Mouse (Mus musculus): ENCODE measurements around the gene Fam107a. TPM values are rescaled to one million over a fixed set of nuclear protein-coding genes. Genes with fewer than 3 reads are reported as not detected.

The Fam107a gene
- polyA plus RNA-seq, 1 experiment, result not detected

DNA sequence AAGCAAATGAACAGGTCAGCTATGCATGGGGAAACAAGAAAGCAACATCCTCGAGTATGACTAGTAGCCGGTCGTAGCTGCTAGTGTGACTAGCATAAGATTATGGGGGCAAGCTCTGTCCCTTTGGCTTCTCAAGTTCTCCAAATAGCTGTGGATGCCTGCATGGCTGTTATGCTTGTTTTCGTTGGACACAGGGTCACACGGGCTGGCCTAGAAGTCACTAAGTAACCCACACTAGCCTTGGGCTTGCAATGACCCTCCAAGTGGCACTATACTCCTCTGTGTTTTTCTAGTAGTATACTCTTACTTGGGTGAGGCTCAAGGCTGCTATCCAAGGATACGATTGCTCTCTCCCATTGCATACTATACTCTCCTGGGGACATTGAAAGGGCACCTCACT is 2.7 kb downstream of the Fam107a start:
- Histone ChIP-seq H3ac (ENCODE audit: control insufficient read depth, insufficient read length, low read depth) (no peak overlapping the region), H3K4me3 (ENCODE audit: insufficient read depth, poor library complexity, severe bottlenecking) (no peak overlapping the region), H3K27me3 (ENCODE audit: control insufficient read depth, insufficient read depth, insufficient read length) (peaks cover 8% of the 10 kb centered on the region), H3K79me3 (ENCODE audit: low read depth) (no peaks in the 10 kb centered on the region), H3K79me2 (ENCODE audit: control insufficient read depth, insufficient read depth) (no peaks in the 10 kb centered on the region), H3K36me3 (ENCODE audit: control insufficient read depth, insufficient read depth) (no peaks in the 10 kb centered on the region)
- no peak for TF ChIP-seq CTCF (IDR thresholded peaks at IDR 0.05; ENCODE audit: control insufficient read depth, insufficient read depth, insufficient read length)
- no peak for TF ChIP-seq CEBPB (IDR thresholded peaks at IDR 0.05; ENCODE audit: low read depth)
- TF ChIP-seq FOSL1 (IDR thresholded peaks at IDR 0.05; ENCODE audit: insufficient read depth, low read length, poor library complexity, severe bottlenecking), result no peak
- TF ChIP-seq USF1 (IDR thresholded peaks at IDR 0.05; ENCODE audit: low read depth), result no peak
- TF ChIP-seq MAX (IDR thresholded peaks at IDR 0.05), result no peak
- no peak for TF ChIP-seq MYOD1 (IDR thresholded peaks at IDR 0.05; ENCODE audit: control insufficient read depth, insufficient read length, low read depth)
- TF ChIP-seq MYOG (IDR thresholded peaks at IDR 0.05; ENCODE audit: control insufficient read depth, extremely low read depth, insufficient read length), result no peak

GRCm38 (mm10) chr14:8314536-8314935 is 3.3 kb downstream of the Fam107a start:
- Histone ChIP-seq H3K79me3 (ENCODE audit: low read depth) (no peaks in the 10 kb centered on the region), H3K36me3 (ENCODE audit: control insufficient read depth, insufficient read depth) (no peaks in the 10 kb centered on the region), H3K4me3 (ENCODE audit: insufficient read depth, poor library complexity, severe bottlenecking) (no peak overlapping the region), H3ac (ENCODE audit: control insufficient read depth, insufficient read length, low read depth) (no peak overlapping the region), H3K27me3 (ENCODE audit: control insufficient read depth, insufficient read depth, insufficient read length) (peaks cover 8% of the 10 kb centered on the region), H3K79me2 (ENCODE audit: control insufficient read depth, insufficient read depth) (no peaks in the 10 kb centered on the region)
- TF ChIP-seq USF1 (IDR thresholded peaks at IDR 0.05; ENCODE audit: low read depth) (no peak), FOSL1 (IDR thresholded peaks at IDR 0.05; ENCODE audit: insufficient read depth, low read length, poor library complexity, severe bottlenecking) (no peak), CTCF (IDR thresholded peaks at IDR 0.05; ENCODE audit: control insufficient read depth, insufficient read depth, insufficient read length) (no peak), CEBPB (IDR thresholded peaks at IDR 0.05; ENCODE audit: low read depth) (no peak), MYOD1 (IDR thresholded peaks at IDR 0.05; ENCODE audit: control insufficient read depth, insufficient read length, low read depth) (no peak), MYOG (IDR thresholded peaks at IDR 0.05; ENCODE audit: control insufficient read depth, extremely low read depth, insufficient read length) (no peak), MAX (IDR thresholded peaks at IDR 0.05) (no peak)

DNA sequence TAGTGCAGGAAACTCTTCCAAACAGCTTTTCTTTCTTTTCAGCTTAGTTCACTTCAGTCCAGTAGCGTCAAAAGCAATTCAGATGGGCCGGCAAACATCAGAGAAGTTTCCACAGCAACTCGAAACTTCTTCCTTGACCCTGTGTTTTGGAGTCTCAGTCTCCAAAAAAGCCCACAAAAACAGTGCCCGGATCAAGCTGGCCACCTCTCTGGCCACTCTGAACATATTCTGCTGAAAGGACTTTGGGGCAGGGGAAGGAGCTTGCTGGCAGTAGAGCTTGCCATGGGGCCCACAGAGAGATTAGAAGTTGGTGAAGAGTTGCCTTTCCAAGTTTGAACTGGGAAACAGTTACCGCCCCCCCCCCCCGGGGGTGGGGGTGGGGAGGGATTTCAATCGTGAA is 3.9 kb downstream of the Fam107a start:
- H3ac ChIP-seq (ENCODE audit: control insufficient read depth, insufficient read length, low read depth), result no peak overlapping the region
- H3K36me3 ChIP-seq (ENCODE audit: control insufficient read depth, insufficient read depth), result no peaks in the 10 kb centered on the region
- no peaks in the 10 kb centered on the region for H3K79me3 ChIP-seq (ENCODE audit: low read depth)
- TF ChIP-seq MYOG (IDR thresholded peaks at IDR 0.05; ENCODE audit: control insufficient read depth, extremely low read depth, insufficient read length) (no peak), FOSL1 (IDR thresholded peaks at IDR 0.05; ENCODE audit: insufficient read depth, low read length, poor library complexity, severe bottlenecking) (no peak), MAX (IDR thresholded peaks at IDR 0.05) (no peak), CTCF (IDR thresholded peaks at IDR 0.05; ENCODE audit: control insufficient read depth, insufficient read depth, insufficient read length) (no peak), USF1 (IDR thresholded peaks at IDR 0.05; ENCODE audit: low read depth) (no peak), CEBPB (IDR thresholded peaks at IDR 0.05; ENCODE audit: low read depth) (no peak), MYOD1 (IDR thresholded peaks at IDR 0.05; ENCODE audit: control insufficient read depth, insufficient read length, low read depth) (no peak)
- H3K79me2 ChIP-seq (ENCODE audit: control insufficient read depth, insufficient read depth), result no peaks in the 10 kb centered on the region
- no peak overlapping the region for H3K4me3 ChIP-seq (ENCODE audit: insufficient read depth, poor library complexity, severe bottlenecking)
- H3K27me3 ChIP-seq (ENCODE audit: control insufficient read depth, insufficient read depth, insufficient read length), result peaks cover 8% of the 10 kb centered on the region

- H3K79me3 ChIP-seq (ENCODE audit: low read depth), result no peaks in the 10 kb centered on the region
- H3K27me3 ChIP-seq (ENCODE audit: control insufficient read depth, insufficient read depth, insufficient read length), result no peaks in the 10 kb centered on the region
- no peak overlapping the region for H3ac ChIP-seq (ENCODE audit: control insufficient read depth, insufficient read length, low read depth)
- H3K79me2 ChIP-seq (ENCODE audit: control insufficient read depth, insufficient read depth), result no peaks in the 10 kb centered on the region
- no peaks in the 10 kb centered on the region for H3K36me3 ChIP-seq (ENCODE audit: control insufficient read depth, insufficient read depth)
- H3K4me3 ChIP-seq (ENCODE audit: insufficient read depth, poor library complexity, severe bottlenecking), result no peak overlapping the region
- TF ChIP-seq MAX (IDR thresholded peaks at IDR 0.05) (no peak), CTCF (IDR thresholded peaks at IDR 0.05; ENCODE audit: control insufficient read depth, insufficient read depth, insufficient read length) (no peak), MYOD1 (IDR thresholded peaks at IDR 0.05; ENCODE audit: control insufficient read depth, insufficient read length, low read depth) (no peak), CEBPB (IDR thresholded peaks at IDR 0.05; ENCODE audit: low read depth) (no peak), FOSL1 (IDR thresholded peaks at IDR 0.05; ENCODE audit: insufficient read depth, low read length, poor library complexity, severe bottlenecking) (no peak), USF1 (IDR thresholded peaks at IDR 0.05; ENCODE audit: low read depth) (no peak), MYOG (IDR thresholded peaks at IDR 0.05; ENCODE audit: control insufficient read depth, extremely low read depth, insufficient read length) (no peak)
These were observed 8.1 kb downstream of the Fam107a start for GRCm38 (mm10) chr14:8309621-8310141.

DNA sequence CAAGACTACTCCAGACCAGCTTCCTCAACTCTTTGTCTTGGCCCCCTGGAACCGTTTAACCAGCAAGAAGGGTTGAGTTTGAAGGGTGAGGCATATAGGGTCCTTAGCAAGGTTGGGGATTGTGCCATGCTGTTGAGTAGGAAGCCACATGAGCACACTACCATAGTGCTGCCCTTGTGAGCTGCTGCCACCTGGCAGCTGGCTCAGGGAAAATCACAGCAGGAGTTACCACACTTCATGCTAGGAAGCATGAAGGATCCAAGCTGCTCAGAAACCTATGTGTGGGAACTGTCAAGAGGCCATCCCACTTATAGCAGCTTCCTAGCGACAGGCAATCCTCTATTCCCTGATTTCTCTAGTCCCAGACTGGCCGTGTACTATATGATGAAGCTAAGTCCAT is 9.2 kb downstream of the Fam107a start:
- H3ac ChIP-seq (ENCODE audit: control insufficient read depth, insufficient read length, low read depth), result no peak overlapping the region
- H3K79me3 ChIP-seq (ENCODE audit: low read depth), result no peaks in the 10 kb centered on the region
- H3K27me3 ChIP-seq (ENCODE audit: control insufficient read depth, insufficient read depth, insufficient read length), result no peaks in the 10 kb centered on the region
- no peak for TF ChIP-seq CEBPB (IDR thresholded peaks at IDR 0.05; ENCODE audit: low read depth)
- TF ChIP-seq MYOG (IDR thresholded peaks at IDR 0.05; ENCODE audit: control insufficient read depth, extremely low read depth, insufficient read length), result no peak
- no peak for TF ChIP-seq MYOD1 (IDR thresholded peaks at IDR 0.05; ENCODE audit: control insufficient read depth, insufficient read length, low read depth)
- TF ChIP-seq CTCF (IDR thresholded peaks at IDR 0.05; ENCODE audit: control insufficient read depth, insufficient read depth, insufficient read length), result no peak
- TF ChIP-seq USF1 (IDR thresholded peaks at IDR 0.05; ENCODE audit: low read depth), result no peak
- no peak for TF ChIP-seq MAX (IDR thresholded peaks at IDR 0.05)
- TF ChIP-seq FOSL1 (IDR thresholded peaks at IDR 0.05; ENCODE audit: insufficient read depth, low read length, poor library complexity, severe bottlenecking), result no peak
- H3K4me3 ChIP-seq (ENCODE audit: insufficient read depth, poor library complexity, severe bottlenecking), result no peak overlapping the region
- H3K79me2 ChIP-seq (ENCODE audit: control insufficient read depth, insufficient read depth), result no peaks in the 10 kb centered on the region
- H3K36me3 ChIP-seq (ENCODE audit: control insufficient read depth, insufficient read depth), result no peaks in the 10 kb centered on the region
